Mouse (Mus musculus): ENCODE measurements around the gene Rasgrf2.

DNA sequence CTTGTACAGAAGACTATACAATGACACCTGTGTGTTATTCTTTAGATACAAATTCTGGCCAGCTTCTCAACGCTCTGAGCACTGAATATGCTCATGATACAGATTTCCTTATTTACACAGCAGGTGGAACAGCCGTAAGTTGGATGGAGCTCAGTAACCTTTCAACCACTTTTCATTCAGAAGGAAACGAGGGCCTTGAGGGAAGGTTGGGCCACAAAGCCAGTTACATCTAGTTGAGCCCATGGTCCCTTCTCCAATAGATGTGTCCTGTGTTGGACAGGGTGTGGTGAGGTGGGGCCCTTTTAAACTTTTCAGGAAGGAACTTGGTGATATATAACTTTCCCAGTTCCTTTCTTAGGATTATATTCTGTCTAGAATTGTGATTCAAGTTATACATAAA, 277.0 kb downstream of the Rasgrf2 start:
- TF ChIP-seq CTCF (IDR thresholded peaks at IDR 0.05; ENCODE audit: low read depth, low read length) (no peak), POLR2AphosphoS5 (IDR thresholded peaks at IDR 0.05; ENCODE audit: insufficient replicate concordance, low read depth, low read length) (no peak), TAL1 (conservative IDR thresholded peaks at IDR 0.05; ENCODE audit: low read depth, low read length) (no peak)

Data from G1E (cell line).